Mouse (Mus musculus) layer of hippocampus, adult 9-10 months (tissue): ENCODE measurements around the gene Bahcc1.

Experiments used
- DNase-seq: peaks from one replicate; pipeline ENCODE4 v3.0.0; 2022; ENCODE audit warnings: low spot score

The Bahcc1 gene

GRCm38 (mm10) chr11:120298441-120299141, 65.8 kb downstream of the Bahcc1 start:
- DNase-seq, result no peak

- DNase-seq, result no peak
These were observed 66.7 kb downstream of the Bahcc1 start for GRCm38 (mm10) chr11:120299484-120299883.

GRCm38 (mm10) chr11:120303119-120303518, 70.4 kb downstream of the Bahcc1 start:
- DNase-seq, result no peak

GRCm38 (mm10) chr11:120303559-120304349, 71.0 kb downstream of the Bahcc1 start:
- DNase-seq, result no peak

- no peak for DNase-seq
These were observed 71.6 kb downstream of the Bahcc1 start for GRCm38 (mm10) chr11:120304350-120304694.

GRCm38 (mm10) chr11:120304886-120305534, 72.3 kb downstream of the Bahcc1 start:
- no peak for DNase-seq

- DNase-seq, result no peak
These were observed 73.0 kb downstream of the Bahcc1 start for GRCm38 (mm10) chr11:120305535-120306365.

- DNase-seq, result no peak
These were observed 73.8 kb downstream of the Bahcc1 start for GRCm38 (mm10) chr11:120306366-120307131.

- no peak for DNase-seq
These were observed 74.3 kb downstream of the Bahcc1 start for GRCm38 (mm10) chr11:120307132-120307413.

- peak; percentile 98 for DNase-seq
These were observed 75.1 kb downstream of the Bahcc1 start for GRCm38 (mm10) chr11:120307566-120308430.

- no peak for DNase-seq
These were observed 75.9 kb downstream of the Bahcc1 start for GRCm38 (mm10) chr11:120308441-120309320.

- peak; percentile 78 for DNase-seq
These were observed 78.1 kb downstream of the Bahcc1 start for GRCm38 (mm10) chr11:120310813-120311312.

GRCm38 (mm10) chr11:120311561-120311960, 78.8 kb downstream of the Bahcc1 start:
- DNase-seq, result no peak

GRCm38 (mm10) chr11:120312069-120312468, 79.3 kb downstream of the Bahcc1 start:
- no peak for DNase-seq

GRCm38 (mm10) chr11:120313906-120314685, 81.3 kb downstream of the Bahcc1 start:
- no peak for DNase-seq

- no peak for DNase-seq
These were observed 82.1 kb downstream of the Bahcc1 start for GRCm38 (mm10) chr11:120314721-120315415.

GRCm38 (mm10) chr11:120315416-120315761, 82.6 kb downstream of the Bahcc1 start:
- no peak for DNase-seq
